Mouse (Mus musculus): ENCODE data around the gene Stard13.

GRCm38 (mm10) chr5:151251656-151252055, 18.0 kb upstream of the Stard13 start:
- no peak for TF ChIP-seq POLR2A (IDR thresholded peaks at IDR 0.05; ENCODE audit: control insufficient read depth, extremely low read depth, insufficient read depth, low read length, poor library complexity)
- TF ChIP-seq CTCF (IDR thresholded peaks at IDR 0.05; ENCODE audit: borderline replicate concordance, control insufficient read depth, extremely low read depth, insufficient read depth, low read length, poor library complexity) = no peak

All from thymus, adult 2 months (tissue).